Mouse (Mus musculus): Measurements from ENCODE around the gene Ankdd1a. TPM values are rescaled to one million over a fixed set of nuclear protein-coding genes. Genes with fewer than 3 reads are reported as not detected.

Ankdd1a gene
- polyA plus RNA-seq, 1 experiment from 2014 or later: 0.18 TPM

DNA sequence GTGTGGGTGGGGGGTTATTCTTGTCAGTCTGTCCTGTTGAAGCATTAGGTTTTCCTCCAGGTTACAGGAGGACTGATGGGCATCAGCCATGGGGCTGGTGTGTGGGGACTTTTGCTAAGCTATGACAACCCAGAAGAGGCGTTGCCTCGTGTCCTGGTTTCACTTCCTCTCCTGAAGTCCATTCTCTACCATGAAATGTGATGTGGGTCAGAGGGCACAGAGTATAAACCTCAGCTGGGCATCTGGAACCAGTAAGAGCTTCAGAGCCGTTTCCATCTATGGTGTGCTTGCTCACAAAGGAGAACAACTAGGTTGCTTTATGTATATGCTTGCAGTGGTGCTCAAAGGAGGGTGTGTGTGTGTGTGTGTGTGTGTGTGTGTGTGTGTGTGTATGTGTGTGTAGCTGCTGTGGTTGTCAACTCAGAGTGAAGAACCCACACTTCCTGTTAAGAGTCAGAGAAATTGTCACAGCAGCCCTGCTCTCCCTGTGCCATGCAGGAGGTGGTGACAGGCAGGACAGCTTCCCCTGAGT, 15.3 kb upstream of the Ankdd1a start:
- DNase-seq (ENCODE audit: low spot score) (no peak), ATAC-seq (ENCODE audit: low FRiP score, low TSS enrichment) (0 out of 2 replicates have a peak, but pooled peaks have one; percentile 16)
- Histone ChIP-seq H3K4me1 (replicated peaks; ENCODE audit: control insufficient read depth, insufficient read depth) (no peaks in the 10 kb centered on the region), H3K36me3 (ENCODE audit: control insufficient read depth, insufficient read depth, low read length) (no peaks in the 10 kb centered on the region), H3K9ac (ENCODE audit: low read length) (no peak overlapping the region), H3K4me2 (replicated peaks; ENCODE audit: low read depth) (no peak overlapping the region), H3K27me3 (ENCODE audit: control insufficient read depth, insufficient read depth, low read length) (no peaks in the 10 kb centered on the region), H3K27ac (replicated peaks) (no peak overlapping the region), H3K4me3 (ENCODE audit: low read depth, low read length) (no peak overlapping the region), H3K9me3 (ENCODE audit: control insufficient read depth, low read length) (no peaks in the 10 kb centered on the region)
- WGBS: 37% methylated on average over 3 of the region's 3 CpGs
- TF ChIP-seq CTCF (IDR thresholded peaks at IDR 0.05; ENCODE audit: low read depth) (no peak), EP300 (optimal IDR thresholded peaks at IDR 0.05) (no peak)

DNA sequence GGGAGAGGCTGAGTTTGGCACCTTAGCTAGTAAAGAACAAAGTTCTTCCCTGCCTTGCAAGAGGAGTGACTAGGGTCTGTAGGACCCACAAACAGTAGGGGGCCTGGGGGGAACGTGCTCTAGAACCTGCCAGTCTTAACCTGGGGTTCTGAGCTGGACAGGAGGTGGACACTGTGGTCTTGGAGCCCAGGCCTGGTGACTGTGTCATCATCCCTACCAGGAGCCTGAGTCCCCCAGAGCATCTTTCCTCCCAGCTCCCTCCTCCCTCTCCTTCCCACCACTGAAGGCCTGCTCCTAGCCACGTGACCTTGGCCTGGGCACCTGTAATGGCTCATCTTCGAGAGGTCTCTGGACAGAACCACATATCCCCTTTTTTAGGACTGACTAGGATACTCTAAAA, 14.1 kb upstream of the Ankdd1a start:
- ATAC-seq (ENCODE audit: low FRiP score, low TSS enrichment) (no peak), DNase-seq (ENCODE audit: low spot score) (no peak)
- Histone ChIP-seq H3K9ac (ENCODE audit: low read length) (no peak overlapping the region), H3K4me3 (ENCODE audit: low read depth, low read length) (no peak overlapping the region), H3K9me3 (ENCODE audit: control insufficient read depth, low read length) (no peaks in the 10 kb centered on the region), H3K36me3 (ENCODE audit: control insufficient read depth, insufficient read depth, low read length) (no peaks in the 10 kb centered on the region), H3K27ac (replicated peaks) (no peak overlapping the region), H3K4me1 (replicated peaks; ENCODE audit: control insufficient read depth, insufficient read depth) (no peaks in the 10 kb centered on the region), H3K4me2 (replicated peaks; ENCODE audit: low read depth) (no peak overlapping the region), H3K27me3 (ENCODE audit: control insufficient read depth, insufficient read depth, low read length) (no peaks in the 10 kb centered on the region)
- TF ChIP-seq EP300 (optimal IDR thresholded peaks at IDR 0.05): no peak
- WGBS: 90% methylated on average over 3 of the region's 3 CpGs

DNA sequence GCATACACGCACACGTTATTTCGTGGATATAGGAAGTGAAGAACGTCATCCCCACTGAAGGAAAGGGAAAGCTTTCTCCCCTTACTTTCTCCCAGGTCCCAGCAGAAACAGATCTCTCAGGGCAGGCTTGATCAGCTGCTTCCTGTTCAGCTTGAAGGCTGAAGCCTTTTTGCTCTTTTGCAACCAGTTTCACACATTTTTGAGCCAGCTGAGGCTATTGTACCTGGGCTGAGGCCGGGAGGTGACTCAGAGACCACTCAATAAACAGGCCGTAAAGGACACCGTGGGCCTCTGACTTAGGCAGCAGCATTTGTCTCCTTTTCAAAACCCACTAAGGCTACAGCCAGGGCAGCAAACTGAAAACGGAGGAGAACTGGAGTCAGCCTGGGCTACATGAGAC, 13.0 kb upstream of the Ankdd1a start:
- no peaks in the 10 kb centered on the region; the same call in 1 of the 2 replicates for H3K4me1 ChIP-seq (replicated peaks; ENCODE audit: control insufficient read depth, insufficient read depth)
- no peaks in the 10 kb centered on the region for H3K9me3 ChIP-seq (ENCODE audit: control insufficient read depth, low read length)
- no peak for TF ChIP-seq CTCF (IDR thresholded peaks at IDR 0.05; ENCODE audit: low read depth)
- TF ChIP-seq EP300 (optimal IDR thresholded peaks at IDR 0.05): no peak
- WGBS: 56% methylated on average over 8 of the region's 8 CpGs
- H3K27me3 ChIP-seq (ENCODE audit: control insufficient read depth, insufficient read depth, low read length): no peaks in the 10 kb centered on the region
- no peak overlapping the region for H3K27ac ChIP-seq (replicated peaks)
- H3K4me3 ChIP-seq (ENCODE audit: low read depth, low read length): no peak overlapping the region
- DNase-seq (ENCODE audit: low spot score): no peak
- no peak overlapping the region for H3K9ac ChIP-seq (ENCODE audit: low read length)
- no peak for ATAC-seq (ENCODE audit: low FRiP score, low TSS enrichment)
- no peak overlapping the region for H3K4me2 ChIP-seq (replicated peaks; ENCODE audit: low read depth)
- H3K36me3 ChIP-seq (ENCODE audit: control insufficient read depth, insufficient read depth, low read length): no peaks in the 10 kb centered on the region

DNA sequence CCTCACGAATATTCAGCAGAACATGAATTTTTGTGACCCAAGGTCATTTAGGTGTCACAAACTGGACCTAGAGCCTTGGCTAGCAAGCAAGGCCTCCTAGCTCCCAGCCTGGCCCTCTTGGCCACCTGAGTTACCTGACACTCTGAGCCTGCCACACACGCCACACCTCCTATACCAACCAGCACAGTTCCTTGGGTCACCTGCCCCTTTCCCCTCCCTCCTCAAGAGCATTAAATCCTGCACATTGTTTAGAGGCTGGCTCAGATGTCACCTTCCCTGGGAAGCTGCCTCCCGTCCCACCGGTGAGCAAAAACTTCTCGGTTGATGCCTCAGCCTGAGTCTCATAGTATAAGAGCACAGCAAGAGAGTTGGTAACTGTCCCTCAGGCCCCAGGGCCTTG, 11.3 kb upstream of the Ankdd1a start:
- H3K4me3 ChIP-seq (ENCODE audit: low read depth, low read length): no peak overlapping the region
- no peak overlapping the region for H3K4me2 ChIP-seq (replicated peaks; ENCODE audit: low read depth)
- H3K4me1 ChIP-seq (replicated peaks; ENCODE audit: control insufficient read depth, insufficient read depth): no peaks in the 10 kb centered on the region; the same call in 1 of the 2 replicates
- no peaks in the 10 kb centered on the region for H3K27me3 ChIP-seq (ENCODE audit: control insufficient read depth, insufficient read depth, low read length)
- H3K9ac ChIP-seq (ENCODE audit: low read length): no peak overlapping the region
- no peaks in the 10 kb centered on the region for H3K9me3 ChIP-seq (ENCODE audit: control insufficient read depth, low read length)
- H3K27ac ChIP-seq (replicated peaks): no peak overlapping the region
- ATAC-seq (ENCODE audit: low FRiP score, low TSS enrichment) (no peak), DNase-seq (ENCODE audit: low spot score) (no peak)
- WGBS: 76% methylated on average over 5 of the region's 5 CpGs
- no peaks in the 10 kb centered on the region for H3K36me3 ChIP-seq (ENCODE audit: control insufficient read depth, insufficient read depth, low read length)
- TF ChIP-seq CTCF (IDR thresholded peaks at IDR 0.05; ENCODE audit: low read depth) (no peak), EP300 (optimal IDR thresholded peaks at IDR 0.05) (no peak)

DNA sequence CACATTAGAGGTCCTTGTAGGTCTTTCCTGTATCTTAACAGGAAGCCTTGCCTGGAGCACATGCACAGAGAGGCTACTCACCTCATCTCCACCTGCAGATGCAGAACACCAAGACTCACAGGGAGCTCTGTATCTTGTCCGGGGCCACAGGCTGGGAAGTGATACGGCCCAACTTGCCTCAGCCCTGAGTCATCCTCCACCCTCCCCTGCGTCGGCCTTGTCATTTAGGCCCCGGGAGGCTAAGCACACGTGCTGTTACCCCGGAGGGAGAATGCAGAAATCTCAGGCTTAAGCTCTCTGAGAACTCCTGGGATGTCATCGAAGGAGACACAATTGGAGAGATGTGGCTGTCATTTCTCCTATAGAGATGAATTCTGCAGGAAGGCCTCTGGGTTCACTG, 9.7 kb upstream of the Ankdd1a start:
- H3K9me3 ChIP-seq (ENCODE audit: control insufficient read depth, low read length): no peaks in the 10 kb centered on the region
- H3K36me3 ChIP-seq (ENCODE audit: control insufficient read depth, insufficient read depth, low read length): no peaks in the 10 kb centered on the region
- H3K9ac ChIP-seq (ENCODE audit: low read length): no peak overlapping the region
- 63% methylated on average over 8 of the region's 8 CpGs for WGBS
- TF ChIP-seq EP300 (optimal IDR thresholded peaks at IDR 0.05) (no peak), CTCF (IDR thresholded peaks at IDR 0.05; ENCODE audit: low read depth) (no peak)
- H3K4me3 ChIP-seq (ENCODE audit: low read depth, low read length): no peak overlapping the region
- H3K27ac ChIP-seq (replicated peaks): no peak overlapping the region
- ATAC-seq (ENCODE audit: low FRiP score, low TSS enrichment): no peak
- H3K4me2 ChIP-seq (replicated peaks; ENCODE audit: low read depth): no peak overlapping the region
- H3K27me3 ChIP-seq (ENCODE audit: control insufficient read depth, insufficient read depth, low read length): no peaks in the 10 kb centered on the region
- H3K4me1 ChIP-seq (replicated peaks; ENCODE audit: control insufficient read depth, insufficient read depth): no peaks in the 10 kb centered on the region; the same call in 1 of the 2 replicates
- no peak for DNase-seq (ENCODE audit: low spot score)

DNA sequence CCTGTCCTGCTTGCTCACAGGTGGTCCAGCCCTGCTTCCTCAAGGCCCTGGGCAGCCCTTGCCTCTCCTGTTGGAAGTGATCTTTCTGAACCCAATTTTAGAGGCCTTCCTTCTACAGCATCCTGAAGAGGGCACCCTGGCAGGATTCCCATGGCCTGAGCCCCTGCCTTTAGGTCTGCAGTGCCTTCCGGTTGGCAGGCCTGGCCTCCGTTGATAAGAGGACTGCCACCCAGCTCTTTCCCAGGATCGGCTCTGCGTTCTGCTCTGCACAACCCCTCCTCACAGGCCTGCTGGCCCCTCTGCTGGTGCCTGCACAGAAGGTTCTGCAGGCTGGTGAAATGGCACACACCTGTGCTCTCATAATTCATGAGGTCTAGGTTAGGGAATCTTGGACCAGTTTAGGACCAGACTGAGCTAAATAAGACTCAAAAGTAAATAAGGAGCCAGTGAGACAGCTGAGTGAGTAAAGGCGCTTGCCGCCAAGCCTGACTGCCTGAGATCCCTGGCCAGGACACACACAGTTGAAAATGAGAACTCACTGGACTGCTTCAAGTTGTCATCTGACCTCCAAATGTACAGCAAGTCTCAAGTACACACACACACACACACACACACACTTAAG, 8.5 kb upstream of the Ankdd1a start:
- no peak for ATAC-seq (ENCODE audit: low FRiP score, low TSS enrichment)
- WGBS: 57% methylated on average over 6 of the region's 6 CpGs

More for the DNA sequence above, 8.5 kb upstream of the Ankdd1a start:
- Histone ChIP-seq H3K4me2 (replicated peaks; ENCODE audit: low read depth) (no peak overlapping the region), H3K4me1 (replicated peaks; ENCODE audit: control insufficient read depth, insufficient read depth) (no peaks in the 10 kb centered on the region; the same call in 1 of the 2 replicates), H3K27ac (replicated peaks) (no peak overlapping the region), H3K4me3 (ENCODE audit: low read depth, low read length) (no peak overlapping the region), H3K9me3 (ENCODE audit: control insufficient read depth, low read length) (no peaks in the 10 kb centered on the region), H3K9ac (ENCODE audit: low read length) (peak overlapping the region; percentile 13; the same call in 1 of the 2 replicates), H3K36me3 (ENCODE audit: control insufficient read depth, insufficient read depth, low read length) (no peaks in the 10 kb centered on the region), H3K27me3 (ENCODE audit: control insufficient read depth, insufficient read depth, low read length) (no peaks in the 10 kb centered on the region)
- TF ChIP-seq EP300 (optimal IDR thresholded peaks at IDR 0.05) (no peak), CTCF (IDR thresholded peaks at IDR 0.05; ENCODE audit: low read depth) (no peak)
- no peak for DNase-seq (ENCODE audit: low spot score)

Data from stomach, postnatal 0 days (tissue).